Mouse (Mus musculus) megakaryocyte, embryonic 14.5 days (primary cell): ENCODE results near the gene Zfp940.

Source experiments
- FLI1 ChIP-seq: IDR thresholded peaks from 2 replicates; pipeline ENCODE4 v1.6.1; 2012; ENCODE audit warnings: low read length, inconsistent platforms, mixed read lengths
- GATA1 ChIP-seq: IDR thresholded peaks from 3 replicates; pipeline ENCODE4 v1.6.1; 2012; ENCODE audit warnings: mixed read lengths, low read length, inconsistent platforms, borderline replicate concordance

DNA sequence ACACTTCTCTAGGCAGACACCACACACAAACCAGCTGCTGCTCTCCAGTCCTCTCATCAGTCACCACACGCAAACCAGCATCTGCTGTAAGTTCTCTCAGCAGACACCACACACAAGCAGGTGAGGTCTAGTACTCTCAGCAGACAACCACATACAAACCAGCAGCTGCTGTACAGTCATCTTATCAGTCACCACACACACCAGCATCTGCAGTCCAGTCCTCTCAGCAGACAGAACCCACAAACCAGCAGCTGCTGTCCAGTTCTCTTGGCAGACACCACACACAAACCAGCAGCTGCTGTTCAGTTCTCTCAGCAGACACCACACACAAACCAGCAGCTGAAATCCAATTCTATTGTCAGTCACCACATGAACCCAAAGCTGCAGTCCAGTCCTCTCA lies 16.7 kb downstream of the Zfp940 start:
- no peak for TF ChIP-seq GATA1
- no peak for TF ChIP-seq FLI1
